Mouse (Mus musculus): ENCODE measurements around the gene Cmip.

DNA sequence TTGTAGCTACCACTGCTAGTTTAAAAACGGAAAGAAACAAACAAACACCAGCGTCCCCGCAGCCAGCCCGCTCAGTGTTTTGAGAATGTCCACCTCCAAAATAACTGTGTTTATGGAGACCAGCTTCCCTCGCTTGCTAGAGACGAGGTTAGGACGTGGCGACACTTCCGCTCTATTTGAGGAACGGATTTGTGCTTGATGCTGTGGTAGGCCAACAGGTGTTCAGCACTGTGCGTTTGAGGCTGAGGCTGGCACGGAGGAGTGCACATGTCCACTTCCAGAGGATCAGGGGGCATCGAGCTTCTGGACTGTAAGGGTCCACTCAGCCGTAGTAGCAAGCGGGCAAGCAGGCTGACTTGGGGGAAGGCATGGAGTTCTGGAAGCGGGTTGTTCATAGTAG lies 58.9 kb downstream of the Cmip start:
- TF ChIP-seq GATA1 (IDR thresholded peaks at IDR 0.05; ENCODE audit: low read depth, low read length) (no peak), MEF2A (IDR thresholded peaks at IDR 0.05; ENCODE audit: extremely low read depth, insufficient replicate concordance, low read depth, low read length, poor library complexity, severe bottlenecking) (no peak), NRF1 (IDR thresholded peaks at IDR 0.05; ENCODE audit: insufficient read depth, low read depth, low read length, poor library complexity, severe bottlenecking) (no peak), E2F4 (IDR thresholded peaks at IDR 0.05; ENCODE audit: borderline replicate concordance, low read depth, low read length) (no peak), POLR2A (IDR thresholded peaks at IDR 0.05; ENCODE audit: control insufficient read depth in 1 of 2, insufficient read depth in 1 of 2, low read depth in 1 of 2, low read length in 2 of 2, poor library complexity in 1 of 2) (no peak), ZMIZ1 (IDR thresholded peaks at IDR 0.05; ENCODE audit: low read depth, low read length) (no peak), CTCF (IDR thresholded peaks at IDR 0.05 in 2 of 3, conservative IDR thresholded peaks at IDR 0.05 in 1 of 3; ENCODE audit: control insufficient read depth in 1 of 3, insufficient read depth in 1 of 3, low read depth in 2 of 3, low read length in 3 of 3, poor library complexity in 1 of 3, severe bottlenecking in 1 of 3) (no peak), MXI1 (IDR thresholded peaks at IDR 0.05; ENCODE audit: low read depth, low read length) (no peak)

All from MEL (cell line).